Mouse (Mus musculus): ENCODE measurements around the gene Sh2b3. TPM values are rescaled to one million over a fixed set of nuclear protein-coding genes. Genes with fewer than 3 reads are reported as not detected.

Gene Sh2b3
- 18.6 and 19.4 TPM in 2 replicates for polyA plus RNA-seq (2015; fragmentation: Nextera tagmentation; extraction: Ambion mirVana)

DNA sequence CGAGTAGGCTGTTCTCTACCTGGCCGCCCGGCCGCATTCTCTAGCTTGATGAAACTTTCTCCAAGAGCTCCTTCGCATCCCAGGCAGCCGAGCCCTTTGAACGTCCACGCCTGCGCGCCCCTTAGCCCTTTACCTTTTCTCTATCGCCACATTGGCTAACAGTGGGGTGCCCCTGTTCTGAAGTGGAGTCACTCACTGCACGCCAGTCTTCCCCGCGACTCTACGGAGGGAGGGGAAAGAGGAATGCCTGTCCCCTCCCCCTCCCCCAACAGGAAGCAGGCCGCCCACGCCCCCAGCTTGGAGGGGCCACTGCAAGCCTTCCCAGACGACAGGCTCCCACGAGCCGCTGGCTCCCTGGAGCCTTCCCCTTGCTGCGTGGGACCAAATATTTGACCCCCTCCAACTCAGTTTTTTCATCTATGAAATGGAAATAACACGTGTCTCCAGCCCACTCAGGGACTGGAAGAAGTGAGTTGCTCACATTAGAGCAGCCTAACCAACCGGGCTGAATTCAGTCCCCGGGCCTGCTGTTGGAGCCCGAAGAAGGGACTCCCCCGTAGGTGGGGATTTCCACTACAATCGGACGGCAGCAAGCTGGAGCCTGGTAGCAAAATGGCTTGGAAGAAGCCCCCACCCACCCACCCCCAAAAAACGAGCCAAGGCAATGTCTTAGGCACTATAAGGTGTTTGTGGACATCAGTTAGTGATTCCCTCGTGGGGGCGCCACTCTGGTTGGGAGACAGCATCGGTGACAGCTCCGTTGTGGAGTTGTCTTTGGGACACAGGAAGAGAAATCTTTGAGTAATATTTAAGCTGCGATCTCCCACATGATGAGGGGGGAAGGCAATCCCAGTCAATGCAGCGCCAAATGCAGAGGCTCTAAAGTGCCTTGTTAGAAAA lies at the start of gene Sh2b3:
Sh2b3 (minus strand) TSS at position 206 of the 900 bp plus-strand sequence.
- peak; percentile 20 for ATAC-seq (replicated peaks; ENCODE audit: low FRiP score)
- Histone ChIP-seq H3K4me3 (replicated peaks) (peak within 1 kb of the TSS; percentile 75), H3K27ac (peak within 1 kb of the TSS; percentile 89), H3K27me3 (no peaks in the 10 kb centered on the region), H3K9ac (peak within 1 kb of the TSS; percentile 65), H3K4me1 (peaks cover 67% of the 10 kb centered on the region), H3K4me2 (peak within 1 kb of the TSS; percentile 95), H3K36me3 (no peaks in the 10 kb centered on the region), H3K9me3 (replicated peaks) (no peaks in the 10 kb centered on the region)
- 2% methylated on average over 35 of the region's 35 CpGs for WGBS

DNA sequence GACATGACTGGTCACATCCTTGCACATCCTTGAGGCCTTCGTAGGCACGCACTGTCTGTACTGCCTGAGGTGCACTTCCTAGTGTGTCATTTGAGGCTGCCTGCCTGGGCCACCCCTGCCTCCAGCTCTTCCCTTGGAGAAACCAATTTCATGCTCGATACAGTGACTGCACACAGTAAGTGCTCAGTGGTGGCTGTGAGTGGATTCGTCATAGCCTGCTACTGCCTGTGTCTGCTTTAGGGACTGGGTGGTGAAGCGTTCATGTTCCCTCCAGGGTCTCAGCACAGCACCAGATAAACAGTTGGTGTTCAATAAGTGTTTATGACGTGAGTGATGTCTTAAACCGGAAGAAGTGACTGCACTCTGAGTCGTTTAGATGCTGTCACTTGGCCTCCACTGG lies 45.9 kb upstream of the Sh2b3 start:
- Histone ChIP-seq H3K27ac (no peak overlapping the region), H3K9me3 (replicated peaks) (no peaks in the 10 kb centered on the region; the same call in 1 of the 2 replicates), H3K4me2 (no peak overlapping the region), H3K9ac (no peak overlapping the region), H3K36me3 (peaks cover 13% of the 10 kb centered on the region; the same call in 1 of the 2 replicates), H3K4me3 (replicated peaks) (no peak overlapping the region), H3K4me1 (peaks cover 5% of the 10 kb centered on the region; the same call in 1 of the 2 replicates), H3K27me3 (no peaks in the 10 kb centered on the region)
- WGBS: 71% methylated on average over 8 of the region's 8 CpGs
- ATAC-seq (replicated peaks; ENCODE audit: low FRiP score): no peak

DNA sequence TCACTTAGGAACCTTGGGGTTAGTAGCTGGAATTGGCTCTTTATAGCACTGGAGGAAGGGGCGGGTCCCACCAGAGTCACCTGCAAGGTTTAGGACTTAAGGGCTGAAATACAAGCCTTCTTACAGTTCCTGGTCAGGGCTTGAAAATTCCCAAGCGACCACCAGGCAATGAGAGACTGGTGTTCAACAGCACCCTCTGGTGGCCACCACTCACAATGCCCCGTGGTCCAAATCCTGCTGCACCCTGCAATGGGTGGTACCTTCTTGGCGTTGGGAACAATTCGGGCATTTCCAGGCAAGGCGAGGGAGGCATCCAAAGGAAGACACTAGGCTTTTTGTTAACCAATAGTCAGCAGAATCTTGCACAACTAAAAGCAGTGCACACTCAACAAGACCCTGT lies 41.8 kb upstream of the Sh2b3 start:
- Histone ChIP-seq H3K27ac (no peak overlapping the region), H3K4me1 (peaks cover 5% of the 10 kb centered on the region; the same call in 1 of the 2 replicates), H3K36me3 (peaks cover 14% of the 10 kb centered on the region; the same call in 1 of the 2 replicates), H3K4me3 (replicated peaks) (no peak overlapping the region), H3K9ac (no peak overlapping the region), H3K4me2 (no peak overlapping the region), H3K9me3 (replicated peaks) (no peaks in the 10 kb centered on the region), H3K27me3 (no peaks in the 10 kb centered on the region)
- no peak for ATAC-seq (replicated peaks; ENCODE audit: low FRiP score)
- WGBS: 64% methylated on average over 6 of the region's 6 CpGs

DNA sequence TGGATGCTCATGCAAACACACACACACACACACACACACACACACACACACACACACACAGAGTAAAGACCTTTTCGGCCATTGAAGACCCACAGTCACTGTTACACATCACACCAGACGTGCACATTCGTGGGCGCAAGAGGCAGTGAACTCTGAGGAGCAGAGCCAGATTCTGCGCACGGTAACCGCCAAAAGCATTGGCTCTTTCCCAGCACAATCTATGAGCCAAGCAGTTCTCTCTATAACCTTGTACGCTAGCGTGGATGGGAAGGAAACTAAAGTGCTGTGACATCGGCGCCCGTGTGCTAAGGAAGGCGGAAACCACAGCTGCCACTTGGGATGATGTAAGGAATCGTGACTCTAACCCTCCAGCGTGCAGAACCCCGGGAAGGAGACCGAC lies 41.3 kb upstream of the Sh2b3 start:
- no peak overlapping the region for H3K4me3 ChIP-seq (replicated peaks)
- no peaks in the 10 kb centered on the region for H3K27me3 ChIP-seq
- ATAC-seq (replicated peaks; ENCODE audit: low FRiP score): no peak
- H3K36me3 ChIP-seq: peaks cover 14% of the 10 kb centered on the region; the same call in 1 of the 2 replicates
- H3K27ac ChIP-seq: no peak overlapping the region
- no peak overlapping the region for H3K9ac ChIP-seq
- no peaks in the 10 kb centered on the region for H3K9me3 ChIP-seq (replicated peaks)
- WGBS: 86% methylated on average over 17 of the region's 17 CpGs
- peaks cover 3% of the 10 kb centered on the region; the same call in 1 of the 2 replicates for H3K4me1 ChIP-seq
- H3K4me2 ChIP-seq: no peak overlapping the region

DNA sequence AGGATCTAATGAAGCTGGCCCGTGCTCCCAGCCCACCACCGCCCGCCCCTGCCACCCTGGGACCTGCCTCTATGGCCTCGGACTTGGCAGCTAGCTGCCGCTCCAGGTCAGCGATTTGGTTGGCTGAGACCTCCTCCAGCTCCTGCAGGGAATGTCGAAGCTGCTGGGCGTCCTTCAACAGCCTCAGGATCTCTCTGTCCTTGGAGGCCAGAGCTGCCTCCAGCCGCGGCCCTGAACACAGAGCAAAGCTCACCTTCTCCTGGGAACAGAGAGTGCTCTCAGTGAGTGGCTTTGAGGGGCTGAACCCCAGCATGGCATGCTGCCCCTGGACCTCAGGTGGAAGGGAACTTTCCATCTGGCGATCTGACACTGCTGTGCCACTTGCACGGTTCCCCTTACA lies 39.5 kb upstream of the Sh2b3 start:
- H3K4me2 ChIP-seq: no peak overlapping the region
- H3K4me3 ChIP-seq (replicated peaks): no peak overlapping the region
- no peaks in the 10 kb centered on the region for H3K4me1 ChIP-seq
- peaks cover 14% of the 10 kb centered on the region; the same call in 1 of the 2 replicates for H3K36me3 ChIP-seq
- H3K27ac ChIP-seq: no peak overlapping the region
- no peak for ATAC-seq (replicated peaks; ENCODE audit: low FRiP score)
- H3K9me3 ChIP-seq (replicated peaks): no peaks in the 10 kb centered on the region
- 86% methylated on average over 12 of the region's 12 CpGs for WGBS
- H3K9ac ChIP-seq: no peak overlapping the region
- no peaks in the 10 kb centered on the region for H3K27me3 ChIP-seq

DNA sequence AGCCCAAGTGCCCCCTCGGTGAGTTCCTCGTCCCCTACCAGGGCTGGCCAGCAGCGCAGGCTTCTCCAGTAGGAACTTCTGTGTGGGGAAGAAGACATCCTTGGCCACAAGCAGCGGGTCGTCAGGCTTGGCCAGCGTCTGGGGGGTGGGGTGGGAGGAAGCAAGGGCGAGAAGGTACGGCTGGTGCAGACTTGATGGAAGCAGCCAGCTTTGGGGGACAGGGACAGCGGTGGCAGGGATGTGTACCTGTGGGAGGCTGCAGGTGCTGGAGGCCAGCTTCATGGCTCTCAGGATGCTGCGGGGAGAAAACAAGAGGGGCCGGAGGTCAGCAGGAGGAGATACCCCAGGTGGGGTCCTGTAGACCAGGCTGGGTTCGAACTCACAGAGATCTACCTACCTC lies 37.6 kb upstream of the Sh2b3 start:
- no peaks in the 10 kb centered on the region for H3K27me3 ChIP-seq
- no peak for ATAC-seq (replicated peaks; ENCODE audit: low FRiP score)
- 88% methylated on average over 12 of the region's 12 CpGs for WGBS
- no peak overlapping the region for H3K4me3 ChIP-seq (replicated peaks)
- no peaks in the 10 kb centered on the region for H3K9me3 ChIP-seq (replicated peaks)
- no peaks in the 10 kb centered on the region for H3K4me1 ChIP-seq
- H3K4me2 ChIP-seq: no peak overlapping the region
- H3K9ac ChIP-seq: no peak overlapping the region
- no peak overlapping the region for H3K27ac ChIP-seq
- H3K36me3 ChIP-seq: peaks cover 14% of the 10 kb centered on the region; the same call in 1 of the 2 replicates

DNA sequence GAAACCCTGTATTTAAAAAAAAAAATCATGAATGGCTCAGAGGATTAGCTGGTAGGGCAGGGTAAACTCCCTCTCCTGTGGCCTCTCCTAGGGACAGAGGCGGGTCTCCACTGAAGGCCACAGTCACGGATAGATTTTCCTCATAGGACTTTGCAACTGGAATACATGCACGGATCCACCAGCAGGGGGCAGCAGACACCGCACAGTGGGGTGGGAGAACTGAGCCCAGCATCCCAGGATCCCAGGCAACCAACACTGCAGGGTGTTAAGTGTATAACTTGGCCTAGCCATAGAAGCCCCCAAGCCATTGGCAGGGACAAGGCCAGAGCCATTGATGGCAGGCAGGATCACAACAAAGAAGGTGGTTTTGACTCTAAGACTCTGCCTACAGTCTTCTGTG lies 34.7 kb upstream of the Sh2b3 start:
- Histone ChIP-seq H3K9me3 (replicated peaks) (no peaks in the 10 kb centered on the region), H3K27me3 (no peaks in the 10 kb centered on the region), H3K27ac (no peak overlapping the region), H3K9ac (no peak overlapping the region), H3K4me2 (no peak overlapping the region), H3K4me3 (replicated peaks) (no peak overlapping the region), H3K4me1 (no peaks in the 10 kb centered on the region), H3K36me3 (peaks cover 19% of the 10 kb centered on the region)
- 8% methylated on average over 4 of the region's 4 CpGs for WGBS
- no peak for ATAC-seq (replicated peaks; ENCODE audit: low FRiP score)

DNA sequence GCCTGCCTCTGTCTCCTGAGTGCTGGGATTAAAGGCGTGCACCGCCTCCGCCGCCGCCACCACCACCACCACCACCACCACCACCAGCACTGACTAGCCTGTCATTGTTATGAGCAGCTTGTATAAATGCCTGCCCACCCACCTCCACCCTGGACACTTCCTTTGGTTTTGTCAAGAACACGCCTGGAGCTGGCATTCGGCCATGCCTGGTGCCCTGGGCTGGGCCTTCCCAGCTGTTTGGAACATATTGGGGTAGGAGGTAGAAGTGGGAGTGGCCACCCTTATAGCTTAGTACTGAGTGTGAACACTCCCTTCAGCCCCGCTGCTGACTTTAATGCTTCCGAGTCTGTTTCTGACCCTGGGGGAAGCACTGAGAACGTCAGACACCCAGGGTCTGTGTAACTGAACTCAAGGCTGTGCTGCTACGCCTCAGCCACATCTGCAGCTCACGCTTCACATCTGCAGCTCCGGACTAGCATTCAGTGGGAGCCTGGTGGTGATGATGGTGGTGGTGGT lies 34.1 kb upstream of the Sh2b3 start:
- no peak overlapping the region for H3K4me2 ChIP-seq
- H3K4me1 ChIP-seq: no peaks in the 10 kb centered on the region
- H3K27me3 ChIP-seq: no peaks in the 10 kb centered on the region
- H3K36me3 ChIP-seq: peaks cover 17% of the 10 kb centered on the region
- 85% methylated on average over 13 of the region's 13 CpGs for WGBS
- no peak overlapping the region for H3K4me3 ChIP-seq (replicated peaks)
- no peaks in the 10 kb centered on the region for H3K9me3 ChIP-seq (replicated peaks)
- no peak overlapping the region for H3K27ac ChIP-seq
- ATAC-seq (replicated peaks; ENCODE audit: low FRiP score): no peak
- no peak overlapping the region for H3K9ac ChIP-seq

DNA sequence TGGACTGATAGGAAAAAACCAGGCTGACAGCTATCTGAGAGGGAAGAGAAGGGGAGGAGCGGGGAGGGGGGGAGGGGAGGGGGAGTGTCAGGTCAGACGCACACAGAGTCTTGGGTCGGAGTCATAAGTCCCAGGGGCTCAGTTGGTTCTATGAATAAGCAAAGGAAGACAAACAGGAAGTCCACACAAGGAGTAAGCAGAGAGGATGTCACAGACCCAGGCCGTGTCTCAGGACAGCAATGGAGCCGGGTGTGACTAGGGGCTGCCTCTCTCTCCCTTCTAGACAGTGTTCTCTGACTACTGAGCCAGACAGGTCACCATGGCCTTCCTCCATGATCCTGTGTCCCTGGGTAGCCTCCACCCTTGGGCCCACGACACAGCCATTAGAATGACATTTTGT lies 33.4 kb upstream of the Sh2b3 start:
- peaks cover 15% of the 10 kb centered on the region for H3K36me3 ChIP-seq
- 62% methylated on average over 6 of the region's 6 CpGs for WGBS
- no peak overlapping the region for H3K4me3 ChIP-seq (replicated peaks)
- H3K9ac ChIP-seq: no peak overlapping the region
- no peaks in the 10 kb centered on the region for H3K9me3 ChIP-seq (replicated peaks)
- H3K27me3 ChIP-seq: no peaks in the 10 kb centered on the region
- ATAC-seq (replicated peaks; ENCODE audit: low FRiP score): no peak
- no peaks in the 10 kb centered on the region for H3K4me1 ChIP-seq
- no peak overlapping the region for H3K27ac ChIP-seq
- H3K4me2 ChIP-seq: no peak overlapping the region

DNA sequence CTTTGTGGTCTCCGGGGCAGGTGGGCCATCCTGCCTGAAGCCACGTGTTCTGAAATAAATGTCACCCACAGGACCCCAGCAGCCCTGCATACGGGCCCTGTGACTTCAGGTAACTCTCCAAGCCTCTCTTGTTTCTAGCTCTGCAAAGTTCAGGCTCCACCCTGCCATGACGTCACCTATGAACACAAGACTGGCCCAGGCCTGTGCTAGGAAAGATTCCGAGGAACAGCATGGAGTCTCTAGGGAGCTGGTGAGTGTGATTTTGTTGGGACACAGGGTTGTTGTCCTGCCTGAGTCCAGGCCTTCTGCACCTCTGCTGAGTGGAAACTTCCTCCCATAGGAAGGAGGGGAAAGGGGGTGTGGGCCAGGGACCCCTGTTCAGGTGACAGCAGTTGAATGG lies 30.5 kb upstream of the Sh2b3 start:
- Histone ChIP-seq H3K36me3 (peaks cover 10% of the 10 kb centered on the region), H3K27ac (no peak overlapping the region), H3K4me3 (replicated peaks) (no peak overlapping the region), H3K4me2 (no peak overlapping the region), H3K27me3 (no peaks in the 10 kb centered on the region), H3K9ac (no peak overlapping the region), H3K4me1 (peaks cover 7% of the 10 kb centered on the region), H3K9me3 (replicated peaks) (no peaks in the 10 kb centered on the region)
- 48% methylated on average over 5 of the region's 5 CpGs for WGBS
- no peak for ATAC-seq (replicated peaks; ENCODE audit: low FRiP score)

DNA sequence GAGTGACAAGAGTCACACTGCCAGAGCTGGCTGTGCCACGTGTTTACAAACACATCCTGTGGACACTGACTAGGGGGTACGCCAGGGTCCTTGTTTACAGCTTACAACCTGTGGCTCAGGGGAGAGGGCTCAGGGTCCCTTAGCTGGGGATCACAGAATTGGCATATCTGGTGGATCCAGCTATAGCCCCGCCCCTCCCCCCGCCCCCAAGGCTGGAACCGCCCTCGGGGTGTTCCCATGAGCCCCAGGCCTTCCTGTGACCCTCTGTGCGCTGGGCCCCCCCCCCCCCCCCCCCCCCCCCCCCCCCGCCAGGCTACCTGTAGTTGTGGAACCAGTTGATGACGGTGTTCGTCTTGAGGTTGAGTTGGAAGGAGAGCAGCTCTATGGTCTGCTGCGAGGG lies 26.9 kb upstream of the Sh2b3 start:
- H3K4me3 ChIP-seq (replicated peaks): 0 out of 2 replicates have a peak overlapping the region, but pooled peaks have one; percentile 17
- H3K4me2 ChIP-seq: peak overlapping the region; percentile 49
- 0 out of 2 replicates have a peak, but pooled peaks have one; percentile 37 for ATAC-seq (replicated peaks; ENCODE audit: low FRiP score)
- H3K9ac ChIP-seq: no peak overlapping the region
- peaks cover 23% of the 10 kb centered on the region for H3K36me3 ChIP-seq
- 15% methylated on average over 8 of the region's 11 CpGs for WGBS
- peaks cover 7% of the 10 kb centered on the region for H3K4me1 ChIP-seq
- H3K27ac ChIP-seq: no peak overlapping the region
- peaks cover 7% of the 10 kb centered on the region; the same call in 1 of the 2 replicates for H3K9me3 ChIP-seq (replicated peaks)
- H3K27me3 ChIP-seq: no peaks in the 10 kb centered on the region

DNA sequence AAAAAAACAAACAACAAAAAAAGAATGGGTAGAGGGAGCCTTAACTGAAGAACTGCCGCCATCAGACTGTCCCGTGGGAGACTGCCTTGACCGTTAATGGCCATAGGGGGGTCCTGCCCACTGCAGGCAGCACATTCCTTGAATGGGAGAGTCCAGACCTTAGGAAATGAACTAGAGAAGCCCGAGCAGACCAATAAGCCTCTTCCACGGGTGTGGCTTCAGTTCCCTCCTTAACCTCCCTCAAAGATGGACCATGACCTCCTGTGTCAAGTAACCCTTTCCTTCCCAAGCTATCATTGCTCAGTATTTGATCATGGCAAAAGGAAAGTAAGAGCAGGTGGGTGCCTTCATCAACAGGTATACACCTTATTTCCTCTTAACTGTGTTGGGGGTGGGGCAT lies 24.5 kb upstream of the Sh2b3 start:
- no peak for ATAC-seq (replicated peaks; ENCODE audit: low FRiP score)

More for the DNA sequence above, 24.5 kb upstream of the Sh2b3 start:
- Histone ChIP-seq H3K27ac (no peak overlapping the region), H3K9me3 (replicated peaks) (peaks cover 7% of the 10 kb centered on the region; the same call in 1 of the 2 replicates), H3K4me1 (peaks cover 7% of the 10 kb centered on the region), H3K36me3 (peaks cover 23% of the 10 kb centered on the region), H3K4me2 (no peak overlapping the region), H3K9ac (no peak overlapping the region), H3K4me3 (replicated peaks) (no peak overlapping the region), H3K27me3 (no peaks in the 10 kb centered on the region)
- 29% methylated on average over 5 of the region's 5 CpGs for WGBS

Data from kidney, embryonic 15.5 days (tissue).